Mouse (Mus musculus) testis, adult 2 months (tissue): Measurements from ENCODE around the gene Gm8024. TPM values are rescaled to one million over a fixed set of nuclear protein-coding genes. Genes with fewer than 3 reads are reported as not detected.
"Not testable (repeated sequence)": the region's sequence is repeated elsewhere in the genome, so short reads cannot be mapped to it uniquely, and the experiment has no call there.

Source experiments
- H3K27ac ChIP-seq: fragments of 200-500 bp; 2 replicates; pipeline ENCODE4 v1.5.1; 2012; ENCODE audit warnings: low read depth, low read length; ENCODE audit not compliant: control insufficient read depth, insufficient read depth
- H3K27me3 ChIP-seq: fragments of 200-500 bp; 2 replicates; pipeline ENCODE4 v1.6.1; 2012; ENCODE audit warnings: mild to moderate bottlenecking, low read length, moderate library complexity; ENCODE audit not compliant: control insufficient read depth, insufficient read depth
- H3K36me3 ChIP-seq: fragments of 200-500 bp; 2 replicates; pipeline ENCODE4 v1.6.1; 2012; ENCODE audit warnings: mild to moderate bottlenecking, low read length; ENCODE audit not compliant: control insufficient read depth, insufficient read depth
- H3K4me1 ChIP-seq: fragments of 200-500 bp; 2 replicates; pipeline ENCODE4 v1.6.1; 2012; ENCODE audit warnings: low read length; ENCODE audit not compliant: control insufficient read depth, insufficient read depth
- H3K4me3 ChIP-seq: fragments of 200-500 bp; 2 replicates; pipeline ENCODE4 v1.5.1; 2012; ENCODE audit warnings: low read depth, mild to moderate bottlenecking, low read length, moderate library complexity, mixed read lengths; ENCODE audit not compliant: control insufficient read depth
- polyA plus RNA-seq: library from polyadenylated mRNA; depleted of rRNA; stranded (reverse); fragments of >200 nt; gene quantifications from 2 replicates; pipeline ENCODE4 v1.2.3, GENCODE M21; 2012; rRNA removed

Gm8024 gene
- 0.23 and 0.88 TPM in 2 replicates for polyA plus RNA-seq

GRCm38 (mm10) chr14:42524182-42524581, at the start of gene Gm8024:
Gene Gm8024, minus strand, starts transcription at chr14:42524282.
- not testable (repeated sequence) for H3K27ac ChIP-seq, H3K36me3 ChIP-seq, H3K4me3 ChIP-seq, H3K4me1 ChIP-seq, H3K27me3 ChIP-seq

GRCm38 (mm10) chr14:42543170-42543701, 19.2 kb upstream of the Gm8024 start:
- H3K4me1 ChIP-seq, H3K4me3 ChIP-seq, H3K27me3 ChIP-seq: not testable (repeated sequence)

GRCm38 (mm10) chr14:42542316-42543169, 18.5 kb upstream of the Gm8024 start:
- not testable (repeated sequence) for H3K4me3 ChIP-seq, H3K27me3 ChIP-seq, H3K27ac ChIP-seq, H3K4me1 ChIP-seq, H3K36me3 ChIP-seq

More at GRCm38 (mm10) chr14:42543170-42543701, 19.2 kb upstream of the Gm8024 start:
- not testable (repeated sequence) for H3K27ac ChIP-seq, H3K36me3 ChIP-seq

- H3K4me3 ChIP-seq, H3K36me3 ChIP-seq: not testable (repeated sequence)
Observed at GRCm38 (mm10) chr14:42502249-42502648, 21.8 kb downstream of the Gm8024 start, which contains the start of gene Gm8020. Gene Gm8020, minus strand, starts transcription at chr14:42502349.

More at GRCm38 (mm10) chr14:42502249-42502648, 21.8 kb downstream of the Gm8024 start, which contains the start of gene Gm8020:
- H3K4me1 ChIP-seq, H3K27ac ChIP-seq, H3K27me3 ChIP-seq: not testable (repeated sequence)

Other genes with a start within 250 kb of the Gm8024 start
- gene Gm9611, start 226.9 kb downstream of the Gm8024 start, polyA plus RNA-seq = 0.51 and 1.8 TPM in 2 replicates
- gene Gm7995, start 214.1 kb downstream of the Gm8024 start, polyA plus RNA-seq = 0.54 and 0.78 TPM in 2 replicates
- gene Gm8005, start 84.6 kb downstream of the Gm8024 start, polyA plus RNA-seq = 0.21 and 0.36 TPM in 2 replicates
- 0.54 and 0.77 TPM in 2 replicates for gene Gm8011, start 60.4 kb downstream of the Gm8024 start, polyA plus RNA-seq
- gene Gm8020, start 21.9 kb downstream of the Gm8024 start, polyA plus RNA-seq = 0.13 and 0.21 TPM in 2 replicates
- 0.17 TPM in 1 of 2 replicates, not detected in the other for gene Gm17124, start 75.6 kb upstream of the Gm8024 start, polyA plus RNA-seq
- gene Gm3633, start 117.6 kb upstream of the Gm8024 start, polyA plus RNA-seq = 0.11 TPM in 1 of 2 replicates, not detected in the other
- not detected in 2 replicates for gene Gm10378, start 131.7 kb upstream of the Gm8024 start, polyA plus RNA-seq
- 0.17 TPM in 1 of 2 replicates, not detected in the other for gene Gm3015, start 244.5 kb upstream of the Gm8024 start, polyA plus RNA-seq